Mouse (Mus musculus) bone marrow macrophage, adult 2 months (primary cell): ENCODE results near the gene Dpp9.

ENCODE experiments used
- CTCF ChIP-seq: IDR thresholded peaks from 2 replicates; pipeline ENCODE4 v1.5.1; 2012; ENCODE audit warnings: low read depth, mild to moderate bottlenecking, low read length, moderate library complexity
- POLR2A ChIP-seq: IDR thresholded peaks from 2 replicates; pipeline ENCODE4 v1.6.1; 2012; ENCODE audit warnings: mild to moderate bottlenecking, low read depth, low read length, borderline replicate concordance

DNA sequence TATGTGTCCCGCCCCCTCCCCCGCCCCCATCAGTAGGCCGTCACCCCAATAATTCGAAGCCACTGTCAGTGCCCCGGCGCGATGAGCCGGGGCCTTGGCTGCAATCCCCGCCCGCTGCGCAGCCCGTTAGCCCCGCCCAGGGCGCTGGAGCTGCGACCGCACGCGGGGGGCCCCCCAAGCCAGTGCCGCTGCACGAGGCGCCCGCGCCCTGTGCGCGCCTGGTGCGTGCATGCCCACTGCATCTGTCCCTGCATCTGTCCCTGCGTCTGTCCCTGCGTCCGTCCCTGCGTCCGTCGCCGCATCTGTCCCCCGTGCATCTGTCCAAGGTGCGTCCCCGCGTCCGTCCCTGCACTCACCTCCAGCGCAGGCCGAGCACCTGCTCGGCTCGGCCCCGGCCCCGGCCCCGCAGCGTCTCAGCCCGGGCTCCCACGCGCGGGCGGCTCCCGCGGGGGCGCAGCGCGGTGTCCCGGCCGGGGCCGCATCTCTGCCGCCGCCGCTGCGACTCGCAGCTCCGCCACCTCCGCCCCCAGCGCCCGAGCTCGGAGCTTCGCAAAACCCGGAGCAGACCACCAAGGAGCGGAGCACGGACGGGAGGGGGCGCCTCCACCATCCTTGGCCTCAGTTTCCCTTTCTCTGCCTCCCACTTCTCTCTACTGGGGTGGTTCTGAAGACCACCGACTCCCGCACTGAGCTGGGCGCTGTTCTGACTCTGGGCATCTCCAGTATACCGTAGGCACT, 78.7 kb downstream of the Dpp9 start, which contains the start of gene Sema6b:
- no peak for TF ChIP-seq POLR2A
- no peak for TF ChIP-seq CTCF
